Mouse (Mus musculus) layer of hippocampus, postnatal 14 days (tissue): ENCODE data around the gene Ptprn2. TPM values are rescaled to one million over a fixed set of nuclear protein-coding genes. Genes with fewer than 3 reads are reported as not detected.
A peak's percentile ranks its signal among the peaks of the same experiment; 100 is the strongest.

Source experiments
- DNase-seq, 2 experiments: peaks; one replicate each; pipeline ENCODE4 v3.0.0; 2021 to 2022; ENCODE audit warnings: low spot score in 2 of 2, mixed read lengths in 1 of 2
- total RNA-seq, 2 experiments: library from RNA; stranded (reverse); gene quantifications; 2 replicates each; pipeline ENCODE4 v1.2.3; 2021

Gene Ptprn2
- total RNA-seq, 2 experiments from 2014 or later = 256 to 277 TPM

DNA sequence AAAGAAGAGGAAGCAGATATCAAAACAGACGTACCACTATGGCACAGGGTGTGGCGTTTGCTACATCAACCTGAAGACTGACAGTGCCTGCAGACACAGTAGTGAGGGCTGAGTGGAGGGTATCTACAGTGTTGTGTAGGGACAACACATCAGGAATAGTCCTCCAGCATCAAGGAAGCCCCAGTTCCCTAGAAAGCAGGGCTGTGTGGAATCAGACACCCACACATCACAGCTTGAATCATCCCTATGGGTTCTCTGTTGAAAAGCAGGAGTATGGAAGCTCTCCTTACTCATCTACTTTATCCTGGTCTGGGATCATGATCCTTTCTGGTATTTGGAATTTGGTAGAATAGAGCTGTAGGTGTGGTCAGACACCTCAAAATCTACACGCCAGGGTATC is 287.8 kb downstream of the Ptprn2 start:
- DNase-seq = no peak

DNA sequence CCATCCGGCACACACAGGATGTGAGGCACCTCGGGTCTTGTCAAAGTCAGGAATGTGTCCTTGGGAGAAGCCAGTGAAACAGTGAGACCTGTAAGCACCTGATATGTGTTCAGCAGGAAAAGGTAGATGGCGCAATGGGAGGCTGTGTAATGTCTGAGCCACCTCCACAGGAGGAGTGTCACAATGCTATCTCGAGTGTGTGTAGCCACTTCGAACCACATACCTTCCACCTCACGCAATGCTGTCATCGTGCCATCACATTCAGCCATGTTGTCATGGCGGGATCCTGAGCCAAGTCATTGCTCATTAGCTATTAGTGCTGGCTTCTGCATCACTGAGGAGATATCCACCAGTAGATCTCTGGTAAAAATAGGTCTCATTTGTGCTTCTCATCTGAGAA is 290.9 kb downstream of the Ptprn2 start:
- DNase-seq = no peak

DNA sequence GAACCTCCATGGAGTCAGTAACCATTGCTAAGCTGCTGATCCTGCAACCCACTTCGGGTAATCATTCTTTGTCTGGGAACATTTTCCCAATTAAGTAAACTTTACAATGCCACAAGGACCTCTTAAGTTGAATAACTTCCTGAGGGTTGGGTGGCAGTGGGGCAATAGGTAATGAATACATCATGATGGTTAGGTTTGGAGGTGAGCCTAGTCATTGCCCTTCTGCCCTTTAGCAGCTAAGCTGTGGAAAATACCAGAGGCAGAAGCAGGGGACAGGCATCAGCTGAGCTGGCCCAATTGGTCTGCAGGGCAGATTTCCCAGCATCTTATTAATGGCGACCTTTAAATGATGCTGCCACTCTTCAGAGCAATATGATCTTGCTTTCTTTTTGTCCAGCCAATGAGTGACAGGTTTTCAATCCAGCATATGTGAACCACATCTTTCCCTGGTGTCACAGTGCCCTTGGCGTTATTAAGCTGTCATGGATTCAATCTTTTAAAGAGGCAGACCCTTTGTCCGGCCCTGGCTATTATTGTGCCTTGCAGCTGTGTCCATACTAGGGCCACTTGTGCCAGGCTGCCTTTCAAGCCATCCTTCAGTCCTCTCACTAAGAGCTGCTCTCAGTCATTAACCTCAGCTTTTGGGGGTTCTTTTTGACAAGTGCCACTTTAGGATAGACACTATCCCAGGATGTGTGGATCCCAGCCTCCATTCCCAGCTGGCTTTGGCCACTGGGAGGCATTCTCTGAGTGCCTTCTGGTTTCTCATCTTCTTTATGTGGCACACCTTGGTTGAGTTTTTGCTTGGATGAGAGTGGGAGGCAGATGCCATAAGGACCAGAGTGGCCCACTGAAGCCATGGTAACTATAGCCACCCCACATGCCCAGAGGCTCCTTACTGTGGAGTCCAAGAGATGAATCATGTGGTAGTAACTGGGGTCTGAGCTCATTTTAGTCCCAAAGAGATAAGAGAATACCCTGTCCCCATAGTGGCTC is 292.9 kb downstream of the Ptprn2 start:
- DNase-seq = no peak

DNA sequence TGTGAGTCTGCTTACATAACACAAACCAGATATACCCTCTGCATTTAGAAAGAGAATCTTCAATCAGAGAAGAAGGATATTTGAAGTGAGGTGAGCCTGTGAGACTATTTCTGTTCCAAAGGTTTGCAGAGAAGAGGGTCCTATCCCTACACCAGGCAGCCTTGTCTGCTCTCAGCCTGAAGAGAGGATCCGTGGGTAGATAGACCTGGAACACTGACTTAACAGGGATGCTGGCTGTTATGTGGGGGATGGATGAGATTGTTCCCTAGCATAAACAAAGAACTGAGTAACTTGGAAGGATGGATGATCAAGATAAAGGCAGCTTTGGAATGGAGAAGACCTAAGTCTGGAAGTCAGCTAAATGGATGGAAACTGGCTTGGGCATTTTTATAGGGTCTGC is 294.9 kb downstream of the Ptprn2 start:
- no peak for DNase-seq

DNA sequence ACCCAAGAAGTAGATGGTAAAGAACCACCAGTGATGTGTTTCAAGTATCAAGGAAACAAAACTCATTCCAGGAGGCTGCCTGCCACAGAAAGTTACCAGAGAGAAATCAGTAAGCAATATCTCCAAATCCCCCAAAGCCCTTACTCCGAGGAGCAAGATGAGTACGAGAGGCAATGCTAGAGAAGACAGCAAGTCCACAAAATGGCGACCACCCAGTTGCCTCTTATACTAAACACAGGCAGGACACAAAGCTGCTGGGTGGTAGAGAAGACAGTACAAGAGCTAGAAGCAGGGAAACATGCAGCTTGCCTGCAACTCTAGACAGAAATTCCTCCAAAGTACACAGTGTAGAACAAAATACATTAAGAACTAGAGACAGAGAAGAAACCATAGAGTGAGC is 300.2 kb downstream of the Ptprn2 start:
- no peak for DNase-seq

DNA sequence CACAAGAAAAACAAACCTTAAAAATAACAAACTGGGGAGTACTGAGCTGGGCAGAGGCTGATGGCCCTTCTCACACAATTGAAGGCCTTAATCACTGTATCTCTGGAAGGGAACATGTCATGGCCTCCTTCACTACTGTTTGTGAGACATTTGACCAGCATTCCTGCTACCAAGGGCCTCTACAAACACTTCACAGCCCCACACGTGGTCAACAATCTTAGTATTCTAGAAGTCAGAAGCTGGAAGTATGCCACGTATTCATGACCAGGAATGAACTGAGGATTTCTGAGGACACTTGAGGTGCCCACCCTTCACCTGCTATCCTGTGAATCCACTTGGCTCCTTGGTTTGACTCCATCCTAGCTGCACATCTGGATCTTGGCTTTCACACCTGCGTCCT is 302.8 kb downstream of the Ptprn2 start:
- no peak for DNase-seq

DNA sequence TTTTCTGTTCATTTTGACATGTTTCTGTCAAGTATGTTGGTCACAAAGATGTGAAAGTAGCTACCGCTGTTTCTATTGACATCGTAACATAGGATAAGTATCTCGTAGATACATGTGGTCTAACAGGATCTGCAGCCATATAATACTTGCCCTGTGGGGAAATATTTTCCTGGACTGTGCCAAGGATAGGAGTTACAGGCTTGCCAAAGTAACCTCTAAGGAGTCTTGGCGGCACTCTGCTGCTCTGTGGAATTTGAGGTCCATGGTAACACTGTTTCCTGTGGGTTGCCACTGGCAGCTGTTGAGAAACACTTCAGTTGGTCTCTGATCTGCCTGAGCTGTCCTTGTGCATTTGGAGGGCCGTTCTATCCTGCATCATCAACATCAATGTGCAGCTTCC is 317.8 kb downstream of the Ptprn2 start:
- no peak for DNase-seq

DNA sequence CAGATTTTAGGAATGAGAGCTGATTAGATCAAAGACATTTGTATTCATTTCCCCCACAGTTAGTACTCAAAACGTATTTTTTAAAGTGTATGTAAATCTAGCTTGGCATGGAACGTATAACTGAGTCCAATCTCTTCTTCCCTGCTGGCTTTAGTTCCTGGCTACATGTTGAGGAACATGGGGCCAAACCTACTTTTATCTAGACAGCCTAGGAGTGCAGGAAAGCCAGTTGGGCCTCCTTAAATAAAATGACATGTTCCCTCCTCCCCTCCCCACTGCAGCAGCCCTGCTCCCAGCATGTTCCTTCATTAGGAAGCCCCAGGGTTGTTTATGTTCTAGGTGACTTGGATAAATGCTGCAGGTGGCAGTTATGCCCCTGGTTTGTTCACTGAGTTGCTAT is 319.2 kb downstream of the Ptprn2 start:
- no peak for DNase-seq

DNA sequence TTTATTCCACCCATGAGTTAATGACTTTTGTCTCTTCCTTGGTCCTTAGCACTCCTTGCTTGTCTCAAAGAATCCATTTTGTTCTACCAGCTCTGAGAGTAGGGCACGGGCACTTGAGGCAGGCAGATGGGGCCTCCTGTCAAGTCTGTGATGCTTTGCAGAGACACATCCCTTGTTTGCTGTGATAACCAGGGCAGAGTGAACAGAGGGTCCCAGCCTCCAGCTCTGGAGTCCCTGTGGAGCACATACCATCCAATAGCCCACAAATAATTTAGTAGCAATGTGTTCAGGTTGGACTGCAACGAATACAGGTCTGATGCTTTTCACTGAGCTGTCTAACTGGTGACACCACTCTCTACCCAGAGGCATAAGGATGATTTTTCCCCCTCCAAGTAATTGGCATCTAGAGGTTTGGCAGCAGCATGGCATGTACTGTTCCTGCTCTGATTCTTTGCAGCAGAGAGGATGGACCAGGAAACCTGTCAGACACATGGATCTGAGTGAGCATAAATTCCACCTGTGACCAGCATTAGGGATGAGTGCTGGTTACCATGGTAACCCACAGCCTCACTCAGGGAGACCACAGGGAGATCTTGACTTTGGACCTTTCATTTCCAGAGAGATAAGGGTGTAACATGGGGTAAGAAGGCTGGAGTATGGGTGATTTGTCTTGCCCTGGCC is 319.7 kb downstream of the Ptprn2 start:
- peak; percentile 13 to 36 for DNase-seq

DNA sequence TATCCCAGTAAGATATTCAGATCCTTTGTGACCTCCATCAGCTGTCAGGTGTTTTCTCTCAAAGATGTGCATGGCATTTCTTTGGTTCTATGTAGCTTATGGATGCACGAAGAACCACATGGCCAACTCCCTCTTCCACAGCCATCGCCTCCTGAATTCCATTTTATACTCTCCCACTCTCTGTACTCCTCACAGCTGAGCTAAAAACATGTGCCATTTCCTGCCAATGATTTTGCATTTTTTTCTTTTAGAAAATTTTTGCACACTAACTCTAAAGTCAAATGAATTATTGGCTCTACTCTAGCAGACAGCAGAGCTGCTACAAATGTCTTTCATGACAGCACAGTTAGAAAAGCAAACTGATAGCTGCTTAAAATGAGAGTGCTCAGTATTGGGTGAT is 320.6 kb downstream of the Ptprn2 start:
- peak; percentile 31 to 77 for DNase-seq

DNA sequence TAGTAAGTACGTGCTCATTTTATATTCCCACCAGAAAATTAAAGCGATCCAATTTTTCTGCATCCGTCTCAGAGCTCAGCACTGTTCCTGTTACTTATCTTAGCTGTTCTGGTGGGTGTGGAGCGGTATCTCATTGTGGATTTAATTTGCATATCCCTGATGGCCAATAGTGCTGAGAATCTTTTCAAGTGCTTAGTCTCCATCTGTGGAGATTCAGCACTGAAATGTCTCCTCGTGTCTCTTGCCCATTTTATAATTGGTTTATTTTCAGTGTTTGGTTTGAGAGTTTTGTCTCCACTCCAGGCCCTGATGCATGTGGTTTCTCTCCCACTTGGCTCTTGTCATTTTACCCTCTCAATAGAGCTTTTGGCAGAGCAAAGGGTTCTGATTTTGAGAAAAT is 327.5 kb downstream of the Ptprn2 start:
- DNase-seq = peak in 1 of 2 experiments; percentile 76

DNA sequence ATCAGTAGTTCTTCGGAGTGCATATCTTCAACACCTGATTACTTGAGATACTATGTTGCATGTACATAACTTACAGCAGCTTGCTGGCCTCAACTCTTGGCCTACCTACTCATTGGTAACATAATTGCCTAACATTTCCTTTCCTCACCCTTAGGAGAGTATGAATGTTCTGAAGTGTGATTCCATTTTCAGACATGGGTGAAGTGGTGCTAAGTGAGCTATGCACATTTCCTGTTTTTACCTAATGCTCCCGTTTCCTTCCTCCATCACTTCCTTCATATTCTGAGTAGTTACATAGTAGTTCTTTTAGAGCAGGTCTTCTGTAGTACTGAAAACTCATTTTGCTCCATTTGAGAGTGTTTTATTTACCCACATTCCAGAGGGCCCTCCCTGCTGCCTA is 334.3 kb downstream of the Ptprn2 start:
- no peak for DNase-seq

DNA sequence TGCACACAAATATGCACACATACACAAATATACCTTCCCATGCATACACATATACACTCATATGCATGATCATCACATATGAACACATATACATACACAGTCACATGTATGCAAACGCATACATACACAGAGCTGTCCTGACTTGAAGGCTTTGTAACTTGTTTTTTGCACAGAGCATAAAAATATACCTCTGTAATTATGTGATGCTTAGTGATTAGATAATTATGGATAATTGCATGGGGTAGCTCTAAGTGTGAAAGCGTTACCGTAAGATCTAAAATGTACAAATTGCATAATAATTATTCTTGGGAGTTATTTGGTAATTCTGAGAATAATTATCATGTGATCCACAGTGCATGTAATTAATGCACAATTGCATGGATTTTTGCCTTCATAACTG is 337.8 kb downstream of the Ptprn2 start:
- no peak for DNase-seq

DNA sequence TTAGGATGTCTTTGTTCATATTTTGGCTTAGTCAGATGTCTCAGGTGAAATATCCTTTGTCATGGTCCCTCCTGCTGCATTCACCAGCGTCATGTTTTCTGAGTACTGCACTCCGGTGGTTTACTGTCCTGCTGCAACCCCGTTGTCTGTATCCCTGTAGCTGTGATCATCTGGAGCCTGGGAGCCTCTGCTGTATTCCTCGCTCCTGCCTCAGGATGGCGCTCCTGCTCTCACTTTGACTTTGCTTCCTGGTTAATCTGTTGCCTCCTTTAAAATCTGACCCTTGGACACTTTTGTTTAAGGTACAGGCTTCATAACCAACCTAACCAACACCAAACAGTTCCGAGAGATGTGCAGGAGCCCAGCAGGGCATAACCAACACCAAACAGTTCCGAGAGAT is 342.2 kb downstream of the Ptprn2 start:
- DNase-seq = no peak

DNA sequence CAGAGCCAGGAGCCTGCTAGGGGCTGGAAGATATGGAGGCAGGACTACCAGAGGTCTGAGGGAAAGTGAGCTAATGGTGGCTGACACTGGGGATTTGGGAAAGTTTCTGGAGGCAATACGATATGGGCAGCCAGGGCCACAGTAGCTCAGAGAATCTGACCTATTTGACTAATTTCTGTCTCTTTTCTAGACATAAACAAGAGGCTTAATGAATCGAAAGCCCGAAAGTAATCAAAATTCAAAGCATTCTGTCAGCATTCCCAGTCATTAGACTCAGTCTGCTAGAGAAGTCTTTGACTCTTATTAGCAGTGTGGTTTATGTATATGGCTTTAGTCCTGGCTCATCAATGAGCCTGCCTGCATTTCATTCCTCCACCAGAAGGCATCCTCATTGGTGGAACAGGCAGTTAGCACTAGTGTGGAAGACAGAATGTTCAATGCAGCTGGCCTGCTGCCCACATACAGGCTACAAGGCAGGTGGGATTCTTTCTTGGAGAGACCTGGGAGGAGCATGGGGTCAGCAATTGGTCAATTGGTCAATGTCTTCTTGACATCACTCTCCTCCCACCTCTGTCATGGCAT is 353.2 kb downstream of the Ptprn2 start:
- no peak for DNase-seq

DNA sequence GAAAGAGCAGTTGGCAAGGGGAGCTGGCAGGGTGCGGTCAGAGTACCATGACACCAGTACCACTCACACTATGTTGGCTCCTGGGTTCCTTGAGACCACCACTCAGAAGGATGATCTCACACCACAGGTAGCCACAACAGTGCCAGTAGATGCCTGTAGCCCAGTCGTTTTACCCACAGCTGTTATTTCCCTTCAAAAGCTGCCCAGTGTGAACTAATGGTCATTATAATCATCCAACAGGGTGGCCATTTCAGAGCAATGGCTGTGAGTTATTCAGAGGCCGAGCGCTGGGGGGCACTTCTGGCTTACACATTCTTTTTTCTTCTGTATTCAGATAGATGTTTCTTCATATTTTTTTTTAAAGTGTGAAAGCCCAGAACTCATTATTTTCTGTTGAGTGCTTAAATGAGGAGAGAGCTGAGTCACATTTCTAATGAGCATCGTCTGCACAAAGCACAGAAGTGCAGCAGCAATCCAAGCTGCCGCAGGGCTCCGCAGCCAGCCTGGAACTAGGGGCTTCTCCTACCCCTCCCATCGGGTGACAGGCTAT is 357.3 kb downstream of the Ptprn2 start:
- peak; percentile 34 to 66 for DNase-seq

DNA sequence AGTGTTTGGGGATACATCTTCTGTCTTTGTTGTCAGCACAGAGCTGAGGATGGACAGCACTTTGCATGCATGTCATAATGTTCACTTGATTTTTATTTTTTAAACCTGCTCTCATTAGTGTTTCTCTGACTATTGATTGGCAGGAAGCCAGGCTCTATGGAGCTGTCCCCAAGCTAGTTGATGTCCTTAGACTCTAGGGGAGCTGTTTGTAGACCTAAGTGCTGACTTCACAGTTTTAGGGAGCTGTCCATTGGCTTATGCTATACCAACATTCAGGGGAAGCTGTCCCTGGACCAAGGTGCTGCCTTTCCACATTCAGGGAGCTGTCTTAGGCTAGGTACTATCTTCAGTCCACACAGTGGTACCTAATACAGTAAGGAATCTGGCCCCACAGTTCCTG is 360.7 kb downstream of the Ptprn2 start:
- DNase-seq = no peak

DNA sequence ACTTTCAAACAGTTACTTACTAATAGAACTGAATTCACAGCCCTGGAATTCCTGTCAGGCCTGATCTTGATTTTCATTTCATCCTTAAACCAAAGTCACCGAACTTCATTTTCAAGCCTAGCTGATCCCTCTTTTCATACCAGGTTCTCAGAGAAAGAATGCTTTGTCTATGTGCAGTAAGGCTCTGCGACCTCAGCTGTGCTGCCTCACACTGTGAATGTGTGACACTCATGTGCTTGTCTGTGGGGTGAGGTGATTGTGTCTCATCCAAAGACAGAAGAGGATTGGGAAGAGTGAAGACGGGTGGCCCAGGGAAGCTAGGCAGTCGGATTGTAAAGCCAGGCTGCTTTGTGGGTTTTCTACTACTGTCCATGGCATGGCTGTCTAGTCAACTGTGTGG is 361.5 kb downstream of the Ptprn2 start:
- DNase-seq = no peak

DNA sequence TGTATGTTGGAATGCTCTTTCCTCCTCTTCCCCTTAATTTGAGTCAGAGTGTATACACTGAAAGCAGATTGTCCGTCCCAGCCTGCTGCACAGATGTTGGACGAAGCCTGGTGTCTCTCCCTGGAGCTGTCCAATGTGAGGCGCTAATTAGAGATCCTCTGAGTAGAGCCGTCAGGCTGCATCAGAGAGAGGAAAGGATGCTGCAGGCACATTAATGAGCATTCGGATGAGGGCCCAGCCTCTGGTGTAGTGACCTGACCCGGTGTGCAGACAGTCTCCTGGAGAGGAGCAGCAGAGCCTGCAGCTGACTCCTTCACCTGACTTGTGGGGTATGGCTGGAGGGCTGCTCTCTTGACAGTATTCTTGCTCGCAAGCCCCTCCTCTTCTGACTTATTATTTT is 370.8 kb downstream of the Ptprn2 start:
- no peak for DNase-seq

DNA sequence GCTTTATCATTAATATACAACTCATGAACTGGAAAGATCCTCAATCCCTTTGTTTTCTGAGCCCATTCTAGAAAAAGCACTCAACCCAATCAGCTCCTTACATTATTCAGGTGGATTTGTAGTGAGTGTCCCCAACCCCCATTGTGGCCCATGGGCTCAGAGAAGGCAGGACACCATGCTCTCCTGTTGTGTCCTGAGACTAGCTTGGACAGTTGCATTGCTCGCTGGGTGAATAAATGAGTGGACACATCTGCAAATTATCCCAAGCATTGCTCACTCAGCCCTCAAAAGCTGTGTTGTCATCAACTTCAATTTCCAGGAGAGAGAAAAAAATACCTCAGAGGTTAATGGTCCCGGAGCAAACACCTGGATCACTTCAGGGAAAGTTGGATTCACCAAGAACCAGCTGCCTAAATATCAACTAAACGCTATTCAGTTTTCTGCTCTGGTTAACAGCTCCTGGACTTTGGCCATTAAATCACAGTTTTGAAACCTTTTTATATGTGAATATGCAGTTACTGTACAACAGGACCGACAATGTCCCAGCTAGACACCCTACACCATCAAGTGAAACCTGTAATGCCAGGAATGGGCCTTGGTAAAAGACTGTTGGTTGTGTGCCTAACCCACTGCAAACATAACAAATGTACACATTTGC is 376.0 kb downstream of the Ptprn2 start:
- no peak for DNase-seq

DNA sequence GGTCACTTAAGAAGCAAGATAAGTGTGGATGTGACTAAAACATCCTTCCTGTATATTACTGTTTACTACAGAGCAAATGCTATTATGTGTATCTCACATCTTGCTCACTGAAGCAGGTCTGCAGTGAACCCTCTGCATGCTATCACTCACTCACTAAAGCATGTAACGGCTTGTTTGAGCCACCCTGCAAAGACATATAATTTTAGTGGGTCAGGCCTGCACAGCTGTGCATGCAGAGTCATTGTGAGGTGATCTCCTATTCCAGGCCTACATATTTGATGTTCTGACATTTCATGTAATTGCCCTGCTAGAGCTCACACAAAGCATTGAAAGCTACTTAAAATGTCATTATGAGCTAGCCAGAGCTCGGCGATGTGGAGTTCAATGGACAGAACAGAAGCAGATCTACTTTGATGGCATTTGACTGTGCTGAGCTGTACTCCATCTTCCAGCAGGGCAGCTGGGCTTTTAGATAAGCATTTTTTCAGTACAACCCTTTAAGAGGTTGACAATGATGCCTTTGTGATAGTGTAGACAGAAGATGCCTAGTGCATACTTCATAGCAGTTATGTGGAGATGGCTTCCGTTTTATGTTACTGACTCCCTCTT is 377.9 kb downstream of the Ptprn2 start:
- DNase-seq = no peak
